Mouse (Mus musculus) cerebellum, adult 11-12 months (tissue): ENCODE measurements at regions not wholly inside any gene's neighbourhood (a gene's known extent, or its start where the extent isn't known, plus 50 kb on each side); places are given as distances from the start of the nearest gene placed in this dataset.

Experiments
- DNase-seq: peaks from one replicate; pipeline ENCODE4 v3.0.0; 2022

DNA sequence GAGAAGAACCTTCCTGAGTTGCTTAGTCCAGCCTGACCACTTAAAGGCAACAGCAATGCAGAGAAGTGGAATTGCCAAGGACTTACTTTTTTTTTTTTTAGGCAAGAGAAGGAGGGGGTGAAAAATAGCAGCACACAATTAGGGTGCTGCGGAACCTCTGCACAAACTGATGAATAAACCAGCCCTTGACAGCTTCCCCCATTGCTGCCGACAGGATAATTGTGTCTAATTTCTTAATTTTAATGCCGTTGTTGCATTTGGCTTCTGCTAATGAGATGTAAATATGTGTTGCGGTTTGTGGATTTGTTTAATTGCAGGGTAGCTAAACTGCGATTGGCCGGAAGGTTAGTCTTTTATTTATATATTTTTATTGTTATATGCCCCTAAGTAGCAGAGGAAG lies 157.5 kb upstream of the B3gat1 start:
- no peak for DNase-seq

GRCm38 (mm10) chr9:26601979-26602378 lies 131.5 kb upstream of the B3gat1 start:
- DNase-seq = no peak

DNA sequence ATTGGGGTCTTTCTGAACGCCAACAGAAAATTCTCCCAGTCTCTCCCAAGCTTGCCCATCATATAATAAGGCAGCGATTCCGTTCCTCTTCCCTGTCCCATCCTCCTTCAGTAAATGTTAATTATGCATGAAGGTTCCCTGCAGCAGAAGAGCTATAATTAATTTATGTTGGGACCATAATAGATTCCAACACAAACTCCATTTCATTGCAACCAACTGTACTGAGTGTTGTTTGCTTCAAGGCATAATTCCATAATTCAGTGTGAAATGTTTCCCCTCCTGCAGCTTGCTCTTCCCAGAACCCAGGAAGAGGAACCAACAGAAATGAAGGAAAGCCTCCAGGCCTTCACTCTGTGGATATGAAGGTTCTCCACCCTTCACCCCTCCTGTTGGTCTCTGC lies 129.0 kb upstream of the B3gat1 start:
- DNase-seq = no peak

GRCm38 (mm10) chr9:26611711-26612437 lies 121.7 kb upstream of the B3gat1 start:
- DNase-seq = no peak

- no peak for DNase-seq
Measured at GRCm38 (mm10) chr9:26622840-26623448, 110.6 kb upstream of the B3gat1 start.

GRCm38 (mm10) chr9:26625171-26625937 lies 108.2 kb upstream of the B3gat1 start:
- peak; percentile 71 for DNase-seq

DNA sequence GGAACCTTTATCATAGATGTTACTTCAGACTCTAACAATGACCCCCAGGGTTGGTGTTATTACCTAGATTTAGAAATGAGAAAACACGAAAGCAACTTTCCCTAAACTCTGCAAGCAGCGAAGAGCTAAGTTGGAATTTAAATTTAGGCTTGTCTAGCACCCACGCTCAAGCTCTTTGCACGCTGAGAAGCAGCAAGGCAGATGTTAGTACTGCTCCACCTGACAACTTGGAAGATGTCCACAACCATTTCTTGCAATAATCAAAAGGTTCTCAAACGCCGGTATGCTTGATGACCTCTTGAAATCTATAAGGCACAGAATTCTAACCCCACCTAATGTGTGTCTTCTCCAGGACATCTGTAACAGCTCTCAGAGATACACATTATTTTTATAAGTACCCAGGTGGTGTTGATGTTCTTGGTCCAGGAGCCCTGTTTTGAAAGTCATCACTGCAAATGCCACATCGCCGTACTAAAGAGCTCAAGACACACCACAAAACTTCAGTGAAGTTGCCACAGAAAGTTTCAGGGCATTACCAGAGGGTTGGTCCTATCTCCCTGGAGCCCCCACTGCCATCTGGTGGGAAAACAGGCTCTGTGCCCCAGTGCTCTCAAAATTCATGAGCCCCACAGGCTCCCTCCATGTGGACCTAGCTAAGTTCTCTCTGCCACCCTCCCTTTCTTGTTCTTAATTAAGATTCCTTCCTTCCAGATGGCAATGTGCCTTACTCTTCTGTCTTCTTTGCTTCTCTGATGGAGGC lies 100.5 kb upstream of the B3gat1 start:
- no peak for DNase-seq

DNA sequence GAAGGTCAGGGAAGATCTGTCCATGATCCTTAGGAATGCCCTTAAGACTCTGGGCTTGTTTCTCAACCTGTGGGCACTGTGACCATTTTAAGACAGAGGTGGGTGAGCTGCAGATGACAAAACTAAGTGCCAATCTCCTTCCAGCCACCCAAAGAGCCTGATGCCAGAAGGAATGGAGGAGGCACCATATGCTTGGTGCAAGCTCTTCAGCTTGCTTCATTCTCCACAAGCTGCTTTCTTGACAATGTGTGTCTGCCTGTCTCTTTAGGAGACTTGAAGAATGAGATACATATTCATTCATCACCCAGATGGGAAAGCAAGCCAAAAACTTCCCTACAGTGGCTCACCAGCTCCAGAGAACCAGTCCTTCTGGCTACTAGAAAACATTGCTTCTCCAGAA lies 98.3 kb upstream of the B3gat1 start:
- no peak for DNase-seq

GRCm38 (mm10) chr9:26638586-26638985 lies 94.9 kb upstream of the B3gat1 start:
- DNase-seq = no peak

GRCm38 (mm10) chr9:26642302-26642701 lies 91.2 kb upstream of the B3gat1 start:
- no peak for DNase-seq

GRCm38 (mm10) chr9:26642831-26643230 lies 90.7 kb upstream of the B3gat1 start:
- no peak for DNase-seq

- DNase-seq = no peak
Measured at GRCm38 (mm10) chr9:26649506-26649905, 84.0 kb upstream of the B3gat1 start.

DNA sequence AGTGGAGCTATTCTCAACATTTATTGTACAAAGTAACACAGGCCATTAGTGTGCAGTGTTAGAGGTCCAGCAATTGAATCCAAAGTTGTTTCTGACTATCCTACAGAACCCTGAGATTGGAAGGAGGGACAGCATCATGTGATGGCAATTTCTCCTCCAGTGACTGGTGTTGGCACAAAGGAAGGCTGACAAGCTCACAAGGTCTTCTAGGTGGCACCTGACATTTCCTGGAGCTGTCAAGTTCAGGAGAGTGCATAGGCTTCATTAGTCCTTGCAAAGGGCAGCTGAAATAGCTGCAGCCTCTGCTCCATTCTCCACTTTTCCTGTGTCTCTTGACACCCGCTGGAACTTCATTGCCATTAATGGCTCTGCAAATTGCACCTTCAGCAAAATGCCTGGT lies 80.6 kb upstream of the B3gat1 start:
- DNase-seq = no peak

- DNase-seq = no peak
Measured at GRCm38 (mm10) chr9:26659366-26659765, 74.2 kb upstream of the B3gat1 start.

GRCm38 (mm10) chr9:26663544-26663943 lies 70.0 kb upstream of the B3gat1 start:
- DNase-seq = no peak

- DNase-seq = no peak
Measured at GRCm38 (mm10) chr9:26667835-26668234, 65.7 kb upstream of the B3gat1 start.

DNA sequence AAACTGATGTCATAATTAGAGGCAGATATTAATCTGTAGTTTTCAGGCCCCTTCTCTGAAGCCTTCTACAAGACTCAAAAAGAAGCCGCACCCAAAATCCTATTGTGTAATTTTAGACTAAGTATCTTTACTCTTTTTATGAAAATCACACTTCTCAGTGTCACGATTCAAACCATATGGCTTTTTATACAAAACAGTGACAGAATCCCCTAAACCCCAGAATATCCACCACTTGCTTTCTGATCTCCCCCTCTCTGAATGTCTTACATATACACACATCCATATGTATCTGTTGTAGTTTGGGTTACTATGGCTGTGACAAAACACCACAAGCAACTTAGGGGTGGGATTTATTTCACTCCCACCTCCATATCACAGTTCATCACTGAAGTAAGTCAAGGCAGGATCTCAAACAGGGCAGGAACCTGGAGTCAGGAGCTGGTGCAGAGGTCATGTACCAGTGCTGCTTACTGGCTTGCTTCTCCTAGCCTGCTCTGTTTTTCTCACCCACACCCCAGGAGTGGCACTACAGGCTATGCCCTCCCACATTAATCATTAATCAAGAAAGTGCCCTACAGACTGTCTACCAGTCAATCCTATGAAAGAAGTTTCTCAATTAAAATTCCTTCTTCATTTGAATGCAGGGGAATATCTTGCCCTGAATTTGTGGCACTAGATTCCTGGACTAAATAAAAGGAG lies 59.3 kb upstream of the B3gat1 start:
- no peak for DNase-seq

DNA sequence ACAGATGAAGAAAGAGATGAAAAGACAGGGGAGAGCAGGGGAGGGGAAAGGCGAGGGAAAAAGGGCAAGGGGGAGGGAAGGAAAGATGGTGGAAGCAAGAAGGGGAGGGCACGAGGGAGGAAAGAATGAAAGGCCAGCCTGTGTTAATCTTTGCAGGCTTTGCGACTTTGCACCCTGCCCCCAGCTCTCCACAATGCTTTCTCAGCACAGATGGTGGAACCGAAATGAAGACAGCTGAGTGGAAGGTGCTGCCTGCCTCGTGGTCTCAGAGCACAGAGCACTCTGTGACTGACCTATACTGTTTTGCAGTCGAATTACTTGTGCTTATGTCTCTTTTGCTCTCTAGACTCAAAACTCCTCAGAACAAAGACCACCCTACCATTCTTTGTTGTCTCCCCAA lies 55.2 kb upstream of the B3gat1 start:
- DNase-seq = no peak

- DNase-seq = peak; percentile 10
Measured at GRCm38 (mm10) chr9:26681516-26681915, 52.0 kb upstream of the B3gat1 start.
